Mouse (Mus musculus) MEL (cell line): ENCODE results near the gene Nsun2. TPM values are rescaled to one million over a fixed set of nuclear protein-coding genes. Genes with fewer than 3 reads are reported as not detected.
"Not testable (repeated sequence)": the region's sequence is repeated elsewhere in the genome, so short reads cannot be mapped to it uniquely, and the experiment has no call there.

Experiments used
- DNase-seq: peaks from one replicate; pipeline ENCODE4 v3.0.0; 2011; ENCODE audit warnings: low read depth, low spot score
- H3K27ac ChIP-seq: 2 replicates; pipeline ENCODE4 v1.5.1; 2012; ENCODE audit warnings: low read depth, mild to moderate bottlenecking, control low read depth, low read length, moderate library complexity; ENCODE audit not compliant: control insufficient read depth
- H3K27me3 ChIP-seq, 2 experiments: fragments of 150-350 bp in 1 of 2; sonication (generic) in 1 of 2; 2 replicates each; pipeline ENCODE4 v1.6.1; 2012; ENCODE audit warnings: low read length in 2 of 2, mild to moderate bottlenecking in 2 of 2, improper control_type of control experiment in 1 of 2, moderate library complexity in 1 of 2; ENCODE audit not compliant: insufficient read depth in 2 of 2, control insufficient read depth in 1 of 2
- H3K36me3 ChIP-seq, 2 experiments: 2 replicates each; pipeline ENCODE4 v1.6.1; 2012 to 2014; ENCODE audit warnings: low read length in 2 of 2, improper control_type of control experiment in 1 of 2, inconsistent platforms in 1 of 2, mild to moderate bottlenecking in 1 of 2; ENCODE audit not compliant: insufficient read depth in 2 of 2, control insufficient read depth in 1 of 2
- H3K4me1 ChIP-seq, 2 experiments: fragments of 150-350 bp in 1 of 2; sonication (generic) in 1 of 2; 2 replicates each; pipeline ENCODE4 v1.6.1; 2012; ENCODE audit warnings: low read length in 2 of 2, improper control_type of control experiment in 1 of 2, mild to moderate bottlenecking in 1 of 2; ENCODE audit not compliant: insufficient read depth in 2 of 2, control insufficient read depth in 1 of 2
- H3K4me3 ChIP-seq, 2 experiments: fragments of 150-350 bp in 1 of 2; sonication (generic) in 1 of 2; 2 replicates each; pipeline ENCODE4 v1.5.1; 2012; ENCODE audit warnings: low read depth in 2 of 2, low read length in 2 of 2, mild to moderate bottlenecking in 2 of 2, moderate library complexity in 2 of 2, control low read depth in 1 of 2, improper control_type of control experiment in 1 of 2; ENCODE audit not compliant: control insufficient read depth in 1 of 2, insufficient read depth in 1 of 2
- H3K79me2 ChIP-seq: 2 replicates; pipeline ENCODE4 v1.6.1; 2012; ENCODE audit warnings: mild to moderate bottlenecking, low read length, moderate library complexity; ENCODE audit not compliant: control insufficient read depth, poor library complexity, insufficient read depth
- H3K9ac ChIP-seq: 2 replicates; pipeline ENCODE4 v1.6.1; 2012; ENCODE audit warnings: low read depth, mild to moderate bottlenecking, control low read depth, low read length, moderate library complexity; ENCODE audit not compliant: control insufficient read depth, poor library complexity, severe bottlenecking
- H3K9me3 ChIP-seq: fragments of 150-350 bp; sonication (generic); replicated peaks from 2 replicates; pipeline ENCODE4 v1.6.1; 2012; ENCODE audit warnings: mild to moderate bottlenecking, low read length, improper control_type of control experiment, moderate library complexity; ENCODE audit not compliant: insufficient read depth
- BHLHE40 ChIP-seq: IDR thresholded peaks from 2 replicates; pipeline ENCODE4 v1.6.1; 2012; ENCODE audit warnings: low read depth, mild to moderate bottlenecking, inconsistent platforms, low read length, improper control_type of control experiment, borderline replicate concordance
- CHD1 ChIP-seq: IDR thresholded peaks from 2 replicates; pipeline ENCODE4 v1.6.1; 2012; ENCODE audit warnings: low read depth, mild to moderate bottlenecking, inconsistent platforms, low read length, improper control_type of control experiment
- E2F4 ChIP-seq: IDR thresholded peaks from 2 replicates; pipeline ENCODE4 v1.6.1; 2011; ENCODE audit warnings: low read depth, low read length, improper control_type of control experiment, borderline replicate concordance
- ELF1 ChIP-seq: IDR thresholded peaks from 2 replicates; pipeline ENCODE4 v1.6.1; 2014; ENCODE audit warnings: low read depth, mild to moderate bottlenecking, inconsistent platforms, low read length, improper control_type of control experiment, moderate library complexity
- ETS1 ChIP-seq: IDR thresholded peaks from 2 replicates; pipeline ENCODE4 v1.6.1; 2012; ENCODE audit warnings: low read depth, mild to moderate bottlenecking, inconsistent platforms, low read length, improper control_type of control experiment, moderate library complexity
- GABPA ChIP-seq: IDR thresholded peaks from 2 replicates; pipeline ENCODE4 v1.6.1; 2012; ENCODE audit warnings: low read depth, mild to moderate bottlenecking, inconsistent platforms, low read length, improper control_type of control experiment, moderate library complexity
- GATA1 ChIP-seq: IDR thresholded peaks from 2 replicates; pipeline ENCODE4 v1.6.1; 2011; ENCODE audit warnings: low read depth, low read length, improper control_type of control experiment
- HCFC1 ChIP-seq: IDR thresholded peaks from 2 replicates; pipeline ENCODE4 v1.6.1; 2012; ENCODE audit warnings: low read depth, mild to moderate bottlenecking, inconsistent platforms, low read length, improper control_type of control experiment, moderate library complexity
- MAZ ChIP-seq: IDR thresholded peaks from 2 replicates; pipeline ENCODE4 v1.6.1; 2012; ENCODE audit warnings: low read depth, mild to moderate bottlenecking, inconsistent platforms, low read length, improper control_type of control experiment
- MXI1 ChIP-seq: IDR thresholded peaks from 2 replicates; pipeline ENCODE4 v1.6.1; 2011; ENCODE audit warnings: mild to moderate bottlenecking, low read depth, low read length, improper control_type of control experiment
- MYC ChIP-seq: IDR thresholded peaks from 2 replicates; pipeline ENCODE4 v1.6.1; 2011; ENCODE audit warnings: low read depth, mild to moderate bottlenecking, low read length, improper control_type of control experiment, moderate library complexity
- RCOR1 ChIP-seq: IDR thresholded peaks from 2 replicates; pipeline ENCODE4 v1.6.1; 2012; ENCODE audit warnings: low read depth, mild to moderate bottlenecking, inconsistent platforms, low read length, improper control_type of control experiment
- TAL1 ChIP-seq: IDR thresholded peaks from 2 replicates; pipeline ENCODE4 v1.6.1; 2012; ENCODE audit warnings: mild to moderate bottlenecking, inconsistent platforms, low read length, moderate library complexity, mixed read lengths
- TCF12 ChIP-seq: IDR thresholded peaks from 2 replicates; pipeline ENCODE4 v1.6.1; 2014; ENCODE audit warnings: low read depth, mild to moderate bottlenecking, inconsistent platforms, low read length, improper control_type of control experiment, moderate library complexity
- UBTF ChIP-seq: IDR thresholded peaks from 2 replicates; pipeline ENCODE4 v1.6.1; 2012; ENCODE audit warnings: low read depth, mild to moderate bottlenecking, inconsistent platforms, low read length, improper control_type of control experiment, moderate library complexity, borderline replicate concordance; ENCODE audit not compliant: insufficient read depth
- USF1 ChIP-seq: IDR thresholded peaks from 2 replicates; pipeline ENCODE4 v1.6.1; 2014; ENCODE audit warnings: low read depth, mild to moderate bottlenecking, inconsistent platforms, low read length, improper control_type of control experiment, moderate library complexity
- USF2 ChIP-seq, 2 experiments: IDR thresholded peaks; 2 replicates each; pipeline ENCODE4 v1.6.1; 2011 to 2012; ENCODE audit warnings: improper control_type of control experiment in 2 of 2, low read length in 2 of 2, borderline replicate concordance in 1 of 2, inconsistent platforms in 1 of 2, low read depth in 1 of 2, mild to moderate bottlenecking in 1 of 2; ENCODE audit not compliant: insufficient read depth in 1 of 2
- ZKSCAN1 ChIP-seq: IDR thresholded peaks from 2 replicates; pipeline ENCODE4 v1.6.1; 2012; ENCODE audit warnings: low read depth, mild to moderate bottlenecking, inconsistent platforms, low read length, improper control_type of control experiment, moderate library complexity
- ZMIZ1 ChIP-seq: IDR thresholded peaks from 2 replicates; pipeline ENCODE4 v1.6.1; 2012; ENCODE audit warnings: low read depth, mild to moderate bottlenecking, inconsistent platforms, low read length, improper control_type of control experiment, moderate library complexity
- ZNF384 ChIP-seq: IDR thresholded peaks from 2 replicates; pipeline ENCODE4 v1.6.1; 2012; ENCODE audit warnings: low read depth, mild to moderate bottlenecking, inconsistent platforms, low read length, improper control_type of control experiment
- polyA plus RNA-seq, 2 experiments: library from polyadenylated mRNA; stranded (reverse) in 1 of 2; unstranded in 1 of 2; fragments of >175 nt in 1 of 2; fragments of >200 nt in 1 of 2; gene quantifications; 2 replicates each; pipeline versions ENCODE4 v1.2.1 to v1.2.4; 2012; ENCODE audit warnings: low replicate concordance in 2 of 2, low read depth in 1 of 2; ENCODE audit not compliant: insufficient read length in 2 of 2, insufficient read depth in 1 of 2, missing spikeins in 1 of 2
- total RNA-seq: library from RNA; depleted of rRNA; stranded (reverse); fragments of 300-350 nt; gene quantifications from 2 replicates; pipeline ENCODE4 v1.2.3, GENCODE M21; 2012

Nsun2 gene
- total and polyA plus RNA-seq, 3 experiments = 277 to 303 (median 302) TPM

- no peak for TF ChIP-seq MYC
Measured at GRCm38 (mm10) chr13:69564573-69564972, 31.0 kb downstream of the Nsun2 start (continued).

- not testable (repeated sequence) for H3K79me2 ChIP-seq, H3K27me3 ChIP-seq, DNase-seq, H3K4me3 ChIP-seq, H3K9me3 ChIP-seq, H3K27ac ChIP-seq, H3K9ac ChIP-seq
- H3K4me1 ChIP-seq = peaks cover 5 to 18% of the 10 kb centered on the region in 2 experiments; a peak in 3 of 4 replicates
- H3K36me3 ChIP-seq = peaks cover 0 to 16% of the 10 kb centered on the region in 2 experiments; a peak in 2 of 4 replicates
Measured at GRCm38 (mm10) chr13:69565401-69565800, 31.9 kb downstream of the Nsun2 start.

GRCm38 (mm10) chr13:69569201-69569600, 35.7 kb downstream of the Nsun2 start:
- H3K79me2 ChIP-seq = no peaks in the 10 kb centered on the region
- no peak for DNase-seq
- TF ChIP-seq BHLHE40 = no peak
- TF ChIP-seq TAL1 = no peak
- TF ChIP-seq MXI1 = no peak
- TF ChIP-seq ETS1 = no peak
- TF ChIP-seq UBTF = no peak
- TF ChIP-seq ELF1 = no peak
- TF ChIP-seq MYC = no peak
- TF ChIP-seq ZNF384 = no peak
- TF ChIP-seq RCOR1 = no peak
- TF ChIP-seq E2F4 = no peak
- TF ChIP-seq USF2 (IDR thresholded peaks at IDR 0.05; ENCODE audit: borderline replicate concordance in 1 of 2, insufficient read depth in 1 of 2, low read depth in 1 of 2, low read length in 2 of 2) = no peak
- no peak for TF ChIP-seq GATA1
- TF ChIP-seq CHD1 = no peak
- no peak for TF ChIP-seq ZKSCAN1
- TF ChIP-seq HCFC1 = no peak
- TF ChIP-seq GABPA = no peak
- no peak for TF ChIP-seq TCF12
- no peak for TF ChIP-seq ZMIZ1
- TF ChIP-seq USF1 = no peak
- TF ChIP-seq MAZ = no peak
- no peak overlapping the region for H3K27ac ChIP-seq
- H3K9me3 ChIP-seq = no peaks in the 10 kb centered on the region
- no peak overlapping the region for H3K9ac ChIP-seq
- no peak overlapping the region for H3K4me3 ChIP-seq
- no peaks in the 10 kb centered on the region for H3K27me3 ChIP-seq
- H3K4me1 ChIP-seq = peaks cover 2 to 5% of the 10 kb centered on the region in 2 experiments; a peak in 3 of 4 replicates
- peaks cover 0 to 8% of the 10 kb centered on the region in 2 experiments; a peak in 2 of 4 replicates for H3K36me3 ChIP-seq
